Mouse (Mus musculus): ENCODE results near the gene Acadsb. TPM values are rescaled to one million over a fixed set of nuclear protein-coding genes. Genes with fewer than 3 reads are reported as not detected.

The Acadsb gene
- total RNA-seq (2023) = 10 to 100 TPM; 21.1 to 23.9 TPM

GRCm38 (mm10) chr7:131410416-131411058 is at the start of gene Acadsb, which contains the start of gene Ikzf5:
Acadsb (plus strand) TSS chr7:131410601.
Ikzf5 (minus strand) TSS chr7:131410521.

GRCm38 (mm10) chr7:131362615-131363300 is 47.6 kb upstream of the Acadsb start, which contains the start of gene 2310057M21Rik:
2310057M21Rik (minus strand) TSS chr7:131362759.

GRCm38 (mm10) chr7:131370648-131371469 is 39.5 kb upstream of the Acadsb start, which contains the start of gene Pstk:
Pstk (plus strand) TSS chr7:131371141.

Other genes starting within 250 kb of the Acadsb start
- not detected for gene 5430419D17Rik, start 236.2 kb upstream of the Acadsb start, total RNA-seq (2023)
- gene Cuzd1, start 88.3 kb upstream of the Acadsb start, total RNA-seq (2023) = not detected
- 1 to 10 TPM in 1 of 2 experiments, not detected in 1; 1.5 TPM for gene Fam24b, start 81.1 kb upstream of the Acadsb start, total RNA-seq (2023)
- not detected for gene Fam24a, start 76.7 kb upstream of the Acadsb start, total RNA-seq (2023)
- 10 to 100 TPM; 22.5 to 29.6 TPM for gene 2310057M21Rik, start 47.8 kb upstream of the Acadsb start, total RNA-seq (2023)
- 10 to 100 TPM; 26.7 to 29.1 TPM for gene Pstk, start 39.5 kb upstream of the Acadsb start, total RNA-seq (2023)
- 10 to 100 TPM; 80.2 to 80.4 TPM for gene Ikzf5, start 80 bp upstream of the Acadsb start, total RNA-seq (2023)
- gene Hmx3, start 132.3 kb downstream of the Acadsb start, total RNA-seq (2023) = not detected
- not detected for gene Hmx2, start 138.2 kb downstream of the Acadsb start, total RNA-seq (2023)
- 10 to 100 TPM; 57.3 to 71.8 TPM for gene Bub3, start 149.6 kb downstream of the Acadsb start, total RNA-seq (2023)